Mouse (Mus musculus): Measurements from ENCODE around the gene Ikzf5.
"Not testable (repeated sequence)": the region's sequence is repeated elsewhere in the genome, so short reads cannot be mapped to it uniquely, and the experiment has no call there.

The Ikzf5 gene

DNA sequence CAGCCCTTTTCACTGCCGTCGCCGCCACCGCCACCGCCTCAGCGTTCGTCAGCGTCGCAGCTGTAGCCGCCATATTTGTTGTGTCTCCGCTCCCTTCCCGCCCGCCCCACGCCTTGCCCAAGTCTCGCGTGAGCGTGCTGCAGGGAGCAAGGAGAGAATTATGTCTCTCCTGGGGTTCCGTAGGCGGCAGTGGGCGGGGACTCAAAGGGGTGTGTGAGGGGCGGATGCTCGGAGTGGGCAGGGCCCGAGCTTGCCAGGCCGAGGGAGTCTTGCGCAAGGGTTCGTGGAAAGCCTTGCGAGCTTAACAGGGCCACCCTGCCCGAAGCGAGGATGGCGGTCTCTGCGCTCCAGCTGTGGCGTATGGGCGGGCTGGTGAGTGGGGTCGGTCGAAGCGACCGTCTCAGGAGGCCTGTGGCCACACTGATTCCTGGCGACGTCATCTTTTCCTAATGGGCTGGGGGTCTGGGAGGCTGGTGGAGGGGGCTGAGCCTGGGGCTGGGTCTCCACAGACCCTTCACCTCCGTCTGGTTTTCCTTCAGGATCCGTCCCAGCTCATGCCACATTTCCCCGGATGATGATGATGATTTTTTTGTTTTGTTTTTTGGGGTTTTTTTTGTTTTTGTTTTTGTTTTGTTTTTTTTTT lies at the start of gene Ikzf5, which contains the start of gene Acadsb:
Gene Ikzf5 (minus strand): TSS at position 106 of the 643 bp plus-strand sequence.
Gene Acadsb (plus strand): TSS at position 186 of the 643 bp plus-strand sequence.
- in situ Hi-C loops (cut with MboI), result no loop called here

- in situ Hi-C loops (cut with MboI), result no loop called here
Measured at GRCm38 (mm10) chr7:131456714-131457113, 46.4 kb upstream of the Ikzf5 start.

DNA sequence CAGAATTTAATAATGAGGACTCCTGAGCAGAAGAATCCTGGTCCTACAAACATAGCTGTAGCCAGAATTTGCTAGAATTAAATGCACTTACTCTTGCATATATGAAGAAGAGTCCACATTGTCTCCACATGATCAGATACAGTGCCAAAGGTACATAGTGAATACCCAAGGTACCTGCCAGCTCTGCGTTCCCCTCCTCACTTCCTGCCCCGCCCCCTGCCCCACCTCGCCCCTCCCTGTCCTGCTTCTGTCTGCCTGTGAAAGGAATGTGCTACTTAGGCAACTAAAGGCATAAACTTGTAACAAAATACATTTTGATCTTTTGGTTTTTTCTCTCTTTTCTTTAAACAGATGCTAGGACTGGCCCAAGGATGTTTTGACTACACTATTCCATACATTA lies 26.7 kb upstream of the Ikzf5 start:
- in situ Hi-C loops (cut with MboI), result no loop called here

DNA sequence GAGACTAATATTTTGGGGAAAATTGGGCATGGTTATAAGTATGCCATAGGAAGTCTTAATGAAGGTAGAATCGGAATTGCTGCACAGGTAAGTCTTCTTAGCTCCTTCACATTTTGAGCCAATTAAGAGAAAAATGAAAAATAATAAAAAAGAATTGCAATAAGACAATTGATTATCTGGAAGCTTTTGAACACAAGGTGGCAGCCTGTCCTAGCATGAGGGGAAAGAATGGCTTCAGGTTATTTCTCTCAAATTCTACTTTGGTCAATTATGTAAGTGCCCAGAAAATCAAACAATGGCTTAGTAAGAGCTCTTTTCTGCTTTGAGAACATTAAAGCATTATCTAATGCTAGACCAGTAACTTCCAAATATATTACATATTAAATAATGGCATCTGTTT lies 24.0 kb upstream of the Ikzf5 start:
- in situ Hi-C loops (cut with MboI), result no loop called here

- in situ Hi-C loops (cut with MboI), result no loop called here
Measured at GRCm38 (mm10) chr7:131432244-131432643, 21.9 kb upstream of the Ikzf5 start.

GRCm38 (mm10) chr7:131427331-131427730 lies 17.0 kb upstream of the Ikzf5 start:
- in situ Hi-C loops (cut with MboI), result no loop called here

- in situ Hi-C loops (cut with MboI), result no loop called here
Measured at GRCm38 (mm10) chr7:131424912-131425311, 14.6 kb upstream of the Ikzf5 start.

- in situ Hi-C loops (cut with MboI), result no loop called here
Measured at GRCm38 (mm10) chr7:131417605-131418004, 7.3 kb upstream of the Ikzf5 start.

DNA sequence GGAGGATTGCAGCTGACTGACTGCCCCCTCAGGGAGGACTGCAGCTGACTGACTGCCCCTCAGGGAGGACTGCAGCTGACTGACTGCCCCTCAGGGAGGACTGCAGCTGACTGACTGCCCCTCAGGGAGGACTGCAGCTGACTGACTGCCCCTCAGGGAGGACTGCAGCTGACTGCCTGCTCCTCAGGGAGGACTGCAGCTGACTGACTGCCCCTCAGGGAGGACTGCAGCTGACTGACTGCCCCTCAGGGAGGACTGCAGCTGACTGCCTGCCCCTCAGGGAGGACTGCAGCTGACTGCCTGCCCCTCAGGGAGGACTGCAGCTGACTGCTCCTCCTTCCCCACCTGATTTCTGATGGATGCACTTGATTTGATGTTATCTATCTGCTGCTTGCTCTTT lies 6.4 kb upstream of the Ikzf5 start:
- in situ Hi-C loops (cut with MboI), result not testable (repeated sequence)

- in situ Hi-C loops (cut with MboI), result no loop called here
Measured at GRCm38 (mm10) chr7:131411941-131412270, 1.6 kb upstream of the Ikzf5 start.

DNA sequence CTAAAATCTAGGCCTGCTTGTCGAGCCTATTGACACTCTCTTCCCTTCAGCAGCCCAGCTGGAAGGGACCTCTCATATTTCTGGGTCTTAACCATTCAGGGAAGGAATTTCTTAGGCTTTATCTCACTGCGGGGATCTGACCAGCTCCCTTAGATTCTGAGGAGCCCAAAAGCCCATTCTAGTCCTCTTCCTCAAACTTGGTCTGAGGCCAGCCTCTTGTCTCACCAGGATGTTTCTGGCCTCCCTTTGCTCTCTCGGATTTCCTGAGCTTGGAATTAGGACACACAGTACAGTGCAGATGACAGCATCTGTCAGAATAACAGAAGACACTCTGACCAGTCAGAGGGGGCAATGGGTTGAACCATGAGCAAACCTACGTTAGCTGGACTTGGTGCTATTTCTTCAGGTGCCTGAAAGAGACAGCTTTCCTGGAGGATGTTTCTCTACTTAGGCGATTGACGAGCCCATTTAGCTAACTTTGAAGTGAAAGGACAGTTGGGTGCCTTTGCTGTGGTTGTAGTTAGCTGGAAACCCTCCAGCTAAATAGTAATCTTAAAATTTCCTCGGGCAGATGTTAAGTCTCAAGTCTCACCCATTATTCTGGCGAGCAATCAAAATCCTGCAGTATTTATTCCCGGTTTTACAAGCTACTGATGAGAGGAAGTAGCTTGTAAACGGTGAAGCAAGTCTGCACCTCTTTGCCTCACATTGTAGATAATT lies 1.1 kb upstream of the Ikzf5 start:
- in situ Hi-C loops (cut with MboI), result no loop called here

DNA sequence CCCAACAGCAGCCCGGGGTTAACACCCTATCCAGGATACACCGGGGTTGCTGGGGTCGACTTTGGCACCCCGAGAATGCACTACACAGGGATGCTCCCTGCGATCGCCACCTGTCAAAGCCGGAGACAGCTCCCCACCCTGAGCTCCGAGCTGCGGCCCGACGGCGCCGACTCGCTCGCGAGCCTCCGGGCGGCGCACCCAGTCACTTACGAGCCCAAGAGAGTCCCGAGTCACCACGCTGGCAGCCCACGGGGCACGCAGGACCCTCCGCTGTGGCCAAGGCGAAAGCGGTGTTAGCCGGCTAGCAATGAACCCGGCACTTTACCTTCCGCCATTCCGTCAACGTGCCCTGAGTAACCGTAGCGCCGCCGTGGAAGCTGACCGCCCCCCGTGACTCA lies 334 bp downstream of the Ikzf5 start:
- in situ Hi-C loops (cut with MboI), result no loop called here

DNA sequence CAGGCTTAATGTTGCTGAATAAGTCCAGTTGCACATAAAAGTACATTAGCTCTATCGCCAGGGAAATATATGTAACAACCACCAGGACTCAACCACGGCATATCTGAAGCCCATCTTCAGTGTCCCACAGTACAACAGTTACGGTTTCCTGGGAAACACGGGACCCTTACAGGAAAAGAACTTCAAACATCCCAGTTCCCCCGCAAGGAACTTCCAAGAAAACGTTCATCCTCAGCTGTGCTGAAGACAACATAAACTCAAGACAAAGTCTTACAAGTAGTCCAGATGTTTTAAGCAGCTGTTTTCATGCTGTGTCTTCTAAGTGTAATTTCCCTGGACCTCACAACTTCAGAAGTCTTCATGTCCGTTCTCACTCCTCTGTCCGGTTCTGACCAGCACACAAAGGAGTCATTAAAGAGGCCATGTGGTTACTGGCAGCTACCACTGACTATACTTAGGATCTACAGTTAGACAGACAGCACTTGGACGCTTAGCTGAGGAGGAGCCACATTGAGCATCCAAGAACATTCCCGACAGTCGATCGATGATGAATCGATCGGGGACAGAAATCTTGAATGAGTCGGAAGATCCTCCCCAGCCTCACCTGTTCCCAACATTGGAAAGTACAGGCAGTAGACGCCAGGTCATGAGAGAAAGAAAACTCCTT lies 867 bp downstream of the Ikzf5 start:
- in situ Hi-C loops (cut with MboI), result no loop called here

GRCm38 (mm10) chr7:131391761-131392160 lies 18.6 kb downstream of the Ikzf5 start:
- in situ Hi-C loops (cut with MboI), result not testable (repeated sequence)

GRCm38 (mm10) chr7:131371880-131372651 lies 38.3 kb downstream of the Ikzf5 start:
- in situ Hi-C loops (cut with MboI), result no loop called here

- in situ Hi-C loops (cut with MboI), result no loop called here
Measured at GRCm38 (mm10) chr7:131371470-131371860, 38.9 kb downstream of the Ikzf5 start.

- in situ Hi-C loops (cut with MboI), result no loop called here
Measured at GRCm38 (mm10) chr7:131370648-131371469, 39.5 kb downstream of the Ikzf5 start, which contains the start of gene Pstk. Gene Pstk, plus strand, starts transcription at chr7:131371141.

DNA sequence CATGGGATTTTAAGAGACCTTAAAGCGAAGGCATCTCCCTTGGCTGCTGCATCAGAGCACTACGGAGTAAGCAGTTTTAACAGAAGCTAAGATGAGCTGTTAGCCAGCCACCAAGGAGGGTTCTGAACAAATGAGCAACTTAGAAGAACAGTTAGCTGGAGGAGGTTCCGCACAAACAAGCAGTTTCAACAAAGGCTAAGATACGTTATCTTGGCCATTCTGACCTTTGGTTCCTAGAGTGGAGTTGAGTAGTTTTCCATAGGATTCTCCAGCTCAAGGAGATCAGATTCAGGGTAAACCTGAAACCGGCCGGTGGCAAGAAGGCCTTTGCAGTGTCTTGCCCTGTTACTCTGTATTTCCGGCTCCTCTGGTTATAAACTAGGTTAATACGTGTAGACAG lies 46.2 kb downstream of the Ikzf5 start:
- in situ Hi-C loops (cut with MboI), result no loop called here

DNA sequence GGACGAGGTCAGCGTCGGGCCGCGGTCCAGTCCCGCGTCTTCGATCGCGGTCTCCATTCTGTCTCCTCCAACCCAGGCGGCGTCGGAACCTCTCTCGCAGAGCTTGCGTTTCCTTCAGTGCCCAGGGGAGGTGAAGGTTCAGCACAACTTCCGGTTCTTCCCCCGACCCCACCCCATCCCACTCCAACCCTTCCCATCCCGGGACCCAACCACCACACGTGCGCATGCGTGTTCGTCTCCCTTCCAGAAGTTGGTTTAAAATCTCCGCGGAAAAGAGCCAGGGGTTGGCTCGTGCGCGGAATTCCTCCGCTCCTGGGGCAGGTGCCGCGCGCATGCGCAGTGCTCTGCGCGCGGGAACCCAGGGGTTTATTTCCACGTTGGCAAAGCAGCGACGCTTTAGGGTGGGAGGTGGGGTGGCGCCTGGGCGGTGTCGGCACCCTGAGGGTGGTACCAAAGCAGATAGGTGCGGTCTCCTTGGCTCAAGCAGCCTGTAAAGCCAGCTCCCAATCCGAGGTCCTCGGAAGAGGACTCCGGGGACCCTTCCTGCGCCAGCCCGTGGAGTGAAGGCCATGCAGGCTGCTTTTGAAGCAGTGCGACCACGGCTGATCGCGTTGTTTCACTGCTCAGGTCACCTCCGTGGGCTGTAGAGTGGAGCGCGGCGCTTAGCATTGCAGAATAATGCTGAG lies 47.6 kb downstream of the Ikzf5 start, which contains the start of gene 2310057M21Rik:
Gene 2310057M21Rik (minus strand): TSS at position 145 of the 686 bp plus-strand sequence.
- in situ Hi-C loops (cut with MboI), result no loop called here

GRCm38 (mm10) chr7:131362269-131362614 lies 48.1 kb downstream of the Ikzf5 start:
- in situ Hi-C loops (cut with MboI), result no loop called here

DNA sequence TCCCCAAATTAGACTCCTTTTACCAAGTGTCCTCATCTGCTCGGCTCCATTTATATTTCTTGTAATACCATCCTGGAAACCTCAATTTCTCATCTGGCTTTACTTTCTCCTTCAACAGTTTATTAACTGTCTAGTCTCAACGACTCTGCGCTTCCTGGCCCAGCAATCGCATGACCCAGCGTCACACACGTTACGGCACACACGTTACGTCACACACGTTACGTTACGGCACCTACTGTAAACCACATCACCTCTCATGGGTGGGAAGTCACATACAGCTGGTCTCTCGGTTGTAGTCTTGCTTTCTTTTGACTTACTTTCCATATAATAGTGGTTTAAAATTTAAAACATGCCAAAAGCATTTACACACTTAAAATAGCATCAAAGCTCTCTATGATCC lies 54.2 kb downstream of the Ikzf5 start:
- in situ Hi-C loops (cut with MboI), result no loop called here
